Mouse (Mus musculus) hindbrain, postnatal 0 days (tissue): Measurements from ENCODE around the gene Rpusd4. TPM values are rescaled to one million over a fixed set of nuclear protein-coding genes. Genes with fewer than 3 reads are reported as not detected.

Experiments
- ATAC-seq: fragments of 200-750 bp; cut with Nextera tagmentation; 2 replicates; pipeline ENCODE4 v1.8.0; 2017; ENCODE audit warnings: mild to moderate bottlenecking, moderate TSS enrichment, moderate library complexity
- DNase-seq: peaks from one replicate; pipeline ENCODE4 v3.0.0-alpha.2; 2015; ENCODE audit warnings: low spot score
- H3K27ac ChIP-seq: fragments of 300-500 bp; sonication (generic); 2 replicates; pipeline ENCODE4 v1.5.1; 2014; ENCODE audit warnings: mild to moderate bottlenecking
- H3K27me3 ChIP-seq: fragments of 300-500 bp; sonication (generic); 2 replicates; pipeline ENCODE4 v1.6.1; 2014; ENCODE audit warnings: low read length, mixed read lengths; ENCODE audit not compliant: insufficient read depth
- H3K36me3 ChIP-seq: fragments of 300-500 bp; sonication (generic); 2 replicates; pipeline ENCODE4 v1.6.1; 2014; ENCODE audit warnings: low read length, mixed read lengths; ENCODE audit not compliant: insufficient read depth
- H3K4me1 ChIP-seq: fragments of 300-500 bp; sonication (generic); 2 replicates; pipeline ENCODE4 v1.6.1; 2014; ENCODE audit warnings: antibody characterized with exemption, low read length, mixed read lengths; ENCODE audit not compliant: insufficient read depth
- H3K4me2 ChIP-seq: fragments of 300-500 bp; sonication (generic); 2 replicates; pipeline ENCODE4 v1.6.1; 2014; ENCODE audit warnings: low read depth, mild to moderate bottlenecking, low read length, moderate library complexity, mixed read lengths
- H3K4me3 ChIP-seq: fragments of 300-500 bp; sonication (generic); 2 replicates; pipeline ENCODE4 v1.5.1; 2014; ENCODE audit warnings: low read length
- H3K9ac ChIP-seq: fragments of 300-500 bp; sonication (generic); replicated peaks from 2 replicates; pipeline ENCODE4 v1.6.1; 2014; ENCODE audit warnings: mild to moderate bottlenecking, low read length, moderate library complexity, mixed read lengths
- H3K9me3 ChIP-seq: fragments of 300-500 bp; sonication (generic); 2 replicates; pipeline ENCODE4 v1.6.1; 2016; ENCODE audit warnings: low read length, mixed read lengths
- CTCF ChIP-seq: IDR thresholded peaks from 2 replicates; pipeline ENCODE4 v1.5.1; 2016; ENCODE audit warnings: antibody characterized with exemption, control low read depth, low read depth
- WGBS: fragments of 180-500 bp; shearing (Covaris S2); extraction: QIAGEN DNeasy Blood & Tissue Kit; methylation state at CpG from one replicate; pipeline ENCODE4 v1.1.7; 2014; 5-methylcytosine and 5-hydroxymethylcytosine counted together
- polyA plus RNA-seq: library from polyadenylated mRNA; unstranded; fragments of >200 nt; fragmentation: Nextera tagmentation; extraction: Ambion mirVana; gene quantifications from 2 replicates; pipeline ENCODE4 v1.2.1, GENCODE M21; 2015
- total RNA-seq: library from RNA; depleted of rRNA; stranded (reverse); fragments of >200 nt; gene quantifications from 2 replicates; pipeline ENCODE4 v1.2.3, GENCODE M21; 2014

The Rpusd4 gene
- total and polyA plus RNA-seq, 2 experiments from 2014 or later, result 10.8 to 11.3 TPM

- Histone ChIP-seq H3K9me3 (no peaks in the 10 kb centered on the region), H3K4me1 (peaks cover 6% of the 10 kb centered on the region; the same call in 1 of the 2 replicates), H3K4me3 (no peak overlapping the region), H3K27me3 (no peaks in the 10 kb centered on the region), H3K36me3 (no peaks in the 10 kb centered on the region), H3K9ac (no peak overlapping the region), H3K4me2 (no peak overlapping the region), H3K27ac (no peak overlapping the region)
- ATAC-seq (no peak), DNase-seq (no peak)
- WGBS, result 89% methylated on average over 3 of the region's 3 CpGs
- TF ChIP-seq CTCF, result no peak
These were observed 3.2 kb upstream of the Rpusd4 start for GRCm38 (mm10) chr9:35264509-35264908.

DNA sequence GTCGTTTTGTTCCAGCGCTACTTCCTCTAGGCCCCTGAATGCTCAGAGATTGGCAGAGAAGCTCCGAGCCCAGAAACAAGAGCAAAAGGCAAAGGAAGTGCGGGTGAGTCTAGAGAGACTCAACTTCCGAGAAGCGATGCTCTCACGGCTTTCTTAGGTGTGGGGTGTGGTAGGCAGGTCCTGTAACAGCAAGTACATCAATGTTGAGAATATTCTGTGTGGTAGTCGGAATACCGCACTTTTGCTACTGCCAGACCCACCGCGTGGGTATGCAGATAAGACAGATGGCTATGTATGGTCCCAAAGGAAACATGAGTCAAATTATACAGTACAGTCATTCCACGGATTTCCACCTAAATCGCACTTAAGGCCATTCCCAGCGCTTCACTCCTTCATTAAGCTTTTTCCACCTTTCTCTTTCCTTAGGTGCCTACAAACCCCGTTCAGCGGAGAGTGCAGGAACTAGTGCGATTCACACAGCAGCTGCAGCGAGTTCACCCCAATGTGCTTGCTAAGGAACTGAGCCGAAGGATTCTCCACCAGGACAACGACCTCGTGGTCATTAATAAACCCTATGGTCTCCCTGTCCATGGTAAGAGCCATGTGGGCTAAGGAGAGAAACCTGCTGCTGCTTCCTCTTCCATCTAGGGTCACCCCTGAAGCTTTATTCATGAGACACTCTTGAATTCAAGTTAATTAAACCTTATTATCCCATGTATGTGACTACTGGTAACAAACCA lies 481 bp downstream of the Rpusd4 start:
- Histone ChIP-seq H3K9ac (peak overlapping the region; percentile 62), H3K4me1 (peaks cover 6% of the 10 kb centered on the region; the same call in 1 of the 2 replicates), H3K36me3 (peaks cover 8% of the 10 kb centered on the region; the same call in 1 of the 2 replicates), H3K27me3 (no peaks in the 10 kb centered on the region), H3K4me3 (peak overlapping the region; percentile 79), H3K27ac (peak overlapping the region; percentile 80), H3K9me3 (no peaks in the 10 kb centered on the region), H3K4me2 (peak overlapping the region; percentile 80)
- DNase-seq (peak; percentile 17), ATAC-seq (peak; percentile 57)
- TF ChIP-seq CTCF, result no peak
- WGBS, result 2% methylated on average over 21 of the region's 21 CpGs

DNA sequence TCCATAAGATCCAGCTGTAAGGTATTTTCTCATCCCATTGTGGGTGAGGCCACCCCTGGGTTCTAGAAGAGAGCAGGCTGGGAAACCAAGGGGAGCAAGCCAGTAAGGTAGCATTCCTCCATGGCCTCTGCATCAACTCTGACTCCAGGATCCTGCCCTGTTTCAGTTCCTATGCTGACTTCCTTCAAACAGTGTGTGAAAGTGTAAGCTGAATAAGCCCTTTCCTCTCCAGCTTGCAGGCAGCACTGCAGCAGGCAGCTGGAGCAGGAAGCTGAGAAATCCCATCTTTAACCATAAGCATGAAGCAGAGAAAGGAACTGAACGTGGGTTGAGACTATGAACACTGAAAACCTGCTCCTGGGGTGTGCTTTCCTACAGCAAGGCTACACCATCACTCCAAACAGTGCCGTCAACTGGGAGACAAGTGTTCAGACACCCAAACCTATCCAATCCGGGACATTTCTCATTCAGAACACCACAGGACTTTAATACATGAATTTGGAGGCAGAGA lies 10.2 kb downstream of the Rpusd4 start:
- Histone ChIP-seq H3K4me1 (no peaks in the 10 kb centered on the region), H3K9me3 (no peaks in the 10 kb centered on the region), H3K36me3 (peaks cover 11% of the 10 kb centered on the region), H3K9ac (no peak overlapping the region), H3K27ac (no peak overlapping the region), H3K4me2 (no peak overlapping the region), H3K4me3 (no peak overlapping the region), H3K27me3 (no peaks in the 10 kb centered on the region; the same call in 1 of the 2 replicates)
- no peak for DNase-seq
- 89% methylated on average over 3 of the region's 3 CpGs for WGBS
- TF ChIP-seq CTCF, result no peak
- ATAC-seq, result no peak

- H3K9ac ChIP-seq, result no peak overlapping the region
- ATAC-seq, result no peak
- H3K4me2 ChIP-seq, result no peak overlapping the region
- H3K9me3 ChIP-seq, result no peaks in the 10 kb centered on the region
- H3K27me3 ChIP-seq, result no peaks in the 10 kb centered on the region; the same call in 1 of the 2 replicates
- 83% methylated on average over 4 of the region's 4 CpGs for WGBS
- no peak overlapping the region for H3K27ac ChIP-seq
- peaks cover 9% of the 10 kb centered on the region for H3K36me3 ChIP-seq
- no peak overlapping the region for H3K4me3 ChIP-seq
- no peak for DNase-seq
- no peaks in the 10 kb centered on the region for H3K4me1 ChIP-seq
- no peak for TF ChIP-seq CTCF
These were observed 10.8 kb downstream of the Rpusd4 start for GRCm38 (mm10) chr9:35278451-35278850.

DNA sequence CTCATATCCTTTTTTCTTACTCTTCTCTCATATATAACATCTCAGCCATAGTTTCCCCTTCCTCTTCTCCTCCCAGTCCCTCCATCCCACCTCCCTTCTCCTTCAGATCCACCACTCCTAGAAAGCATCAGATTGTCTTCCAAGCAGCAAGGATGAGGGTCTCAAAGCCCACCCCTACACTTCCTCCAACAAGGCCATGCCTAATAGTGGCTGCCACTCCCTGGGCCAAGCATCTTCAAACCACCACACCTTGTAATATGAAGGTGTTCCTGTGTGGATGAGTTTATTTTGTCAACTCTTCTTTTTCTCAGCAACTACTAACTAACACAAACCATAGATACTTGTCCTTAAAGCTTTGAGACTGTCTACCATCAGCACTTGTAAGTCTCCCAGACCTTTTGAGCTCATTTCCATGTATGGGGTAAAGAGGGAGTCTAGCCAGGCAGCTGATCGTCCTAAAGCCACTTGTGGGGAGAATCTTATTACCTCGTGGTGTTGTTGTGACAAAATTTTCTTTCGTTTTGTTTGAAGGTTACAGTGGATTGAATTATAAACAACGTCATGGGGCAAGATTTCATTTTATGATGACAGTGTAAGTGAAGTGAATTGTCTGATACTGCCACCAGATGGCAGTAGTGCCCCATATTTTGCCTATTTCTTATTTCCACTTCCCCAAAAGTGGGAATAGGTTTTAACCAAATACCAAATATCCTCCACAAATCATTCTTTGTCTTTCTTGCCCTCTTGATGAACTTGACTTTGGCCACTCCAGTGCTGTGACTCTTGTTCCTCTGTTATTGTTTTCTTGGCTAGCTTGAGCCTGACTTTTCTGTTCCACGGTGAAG lies 14.6 kb downstream of the Rpusd4 start:
- Histone ChIP-seq H3K4me3 (no peak overlapping the region), H3K4me1 (no peaks in the 10 kb centered on the region), H3K9ac (no peak overlapping the region), H3K4me2 (no peak overlapping the region), H3K27ac (no peak overlapping the region), H3K27me3 (peaks cover 17% of the 10 kb centered on the region), H3K36me3 (no peaks in the 10 kb centered on the region), H3K9me3 (no peaks in the 10 kb centered on the region)
- peak; percentile 58; the same call in 1 of the 2 replicates for ATAC-seq
- WGBS, result 13% methylated on average over 5 of the region's 5 CpGs
- peak; percentile 79 for DNase-seq
- peak; percentile 90 for TF ChIP-seq CTCF

DNA sequence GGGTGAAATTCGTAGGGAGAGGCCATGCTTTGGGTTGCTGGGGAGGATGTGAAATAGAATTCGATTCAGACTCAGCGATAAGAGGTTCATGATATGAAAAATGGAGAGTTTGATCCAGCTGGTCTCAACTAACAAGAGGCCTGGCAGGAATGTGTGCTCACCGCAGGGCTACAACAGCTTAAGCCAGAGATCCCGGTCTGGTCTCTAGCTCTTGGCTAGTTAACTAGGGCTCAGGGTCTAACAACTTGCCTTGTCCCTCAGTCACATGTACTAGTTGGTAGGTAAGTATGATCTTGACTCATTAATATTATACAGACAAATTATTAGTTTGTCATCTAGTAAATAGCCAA lies 15.2 kb downstream of the Rpusd4 start:
- H3K9ac ChIP-seq, result no peak overlapping the region
- 54% methylated on average over 5 of the region's 5 CpGs for WGBS
- H3K4me3 ChIP-seq, result no peak overlapping the region
- no peak for DNase-seq
- H3K4me2 ChIP-seq, result no peak overlapping the region
- H3K4me1 ChIP-seq, result no peaks in the 10 kb centered on the region
- H3K36me3 ChIP-seq, result no peaks in the 10 kb centered on the region
- H3K9me3 ChIP-seq, result no peaks in the 10 kb centered on the region
- no peak overlapping the region for H3K27ac ChIP-seq
- H3K27me3 ChIP-seq, result peaks cover 21% of the 10 kb centered on the region
- TF ChIP-seq CTCF, result no peak
- ATAC-seq, result peak; percentile 41; the same call in 1 of the 2 replicates
